Mouse (Mus musculus) CH12.LX (cell line): Measurements from ENCODE around the gene Adamtsl3. TPM values are rescaled to one million over a fixed set of nuclear protein-coding genes. Genes with fewer than 3 reads are reported as not detected.

Source experiments
- DNase-seq: peaks from one replicate; pipeline ENCODE4 v3.0.0-alpha.2; 2013; ENCODE audit errors: extremely low read depth
- H3K27ac ChIP-seq: 2 replicates; pipeline ENCODE4 v1.5.1; 2012; ENCODE audit warnings: low read depth, mild to moderate bottlenecking, control low read depth, moderate library complexity; ENCODE audit not compliant: insufficient read depth
- H3K27me3 ChIP-seq: replicated peaks from 2 replicates; pipeline ENCODE3; 2012; ENCODE audit warnings: inconsistent platforms
- H3K36me3 ChIP-seq, 2 experiments: replicated peaks in 1 of 2; 2 replicates each; pipeline versions ENCODE3 to v1.6.1; 2012; ENCODE audit warnings: inconsistent platforms in 1 of 2, low read length in 1 of 2, mild to moderate bottlenecking in 1 of 2, mixed read lengths in 1 of 2, moderate library complexity in 1 of 2; ENCODE audit not compliant: control insufficient read depth in 1 of 2, insufficient read depth in 1 of 2
- H3K4me1 ChIP-seq, 2 experiments: 2 replicates each; pipeline ENCODE4 v1.6.1; 2012; ENCODE audit warnings: inconsistent platforms in 1 of 2, moderate library complexity in 1 of 2; ENCODE audit not compliant: insufficient read depth in 2 of 2, control insufficient read depth in 1 of 2
- H3K4me2 ChIP-seq: 2 replicates; pipeline ENCODE4 v1.6.1; 2012; ENCODE audit warnings: low read depth, mild to moderate bottlenecking, control low read depth; ENCODE audit not compliant: poor library complexity, insufficient read depth, severe bottlenecking
- H3K4me3 ChIP-seq, 3 experiments: fragments of 150-350 bp in 1 of 3; sonication (generic) in 1 of 3; replicated peaks in 1 of 3; 2 replicates each; pipeline versions ENCODE3 to v1.5.1; 2011 to 2012; ENCODE audit warnings: low read depth in 2 of 3, low read length in 2 of 3, mild to moderate bottlenecking in 2 of 3, moderate library complexity in 2 of 3, control low read depth in 1 of 3, improper control_type of control experiment in 1 of 3, inconsistent platforms in 1 of 3, mixed read lengths in 1 of 3; ENCODE audit not compliant: poor library complexity in 1 of 3
- H3K79me2 ChIP-seq: replicated peaks from 2 replicates; pipeline ENCODE4 v1.6.1; 2012; ENCODE audit warnings: mild to moderate bottlenecking, moderate library complexity; ENCODE audit not compliant: control insufficient read depth, poor library complexity, insufficient read depth, severe bottlenecking; ENCODE audit errors: extremely low read depth
- H3K9ac ChIP-seq: 2 replicates; pipeline ENCODE4 v1.6.1; 2012; ENCODE audit warnings: low read depth, mild to moderate bottlenecking, control low read depth, moderate library complexity; ENCODE audit not compliant: insufficient read depth
- H3K9me3 ChIP-seq: replicated peaks from 2 replicates; pipeline ENCODE3; 2012; ENCODE audit warnings: low read length, inconsistent platforms, mixed read lengths
- BHLHE40 ChIP-seq: IDR thresholded peaks from 2 replicates; pipeline ENCODE4 v1.6.1; 2011; ENCODE audit warnings: mild to moderate bottlenecking, low read depth, low read length, improper control_type of control experiment
- CHD2 ChIP-seq: IDR thresholded peaks from 2 replicates; pipeline ENCODE4 v1.6.1; 2011; ENCODE audit warnings: low read length, improper control_type of control experiment
- ELF1 ChIP-seq: IDR thresholded peaks from 2 replicates; pipeline ENCODE4 v1.6.1; 2014; ENCODE audit warnings: low read depth, mild to moderate bottlenecking, inconsistent platforms, low read length, improper control_type of control experiment
- EP300 ChIP-seq: IDR thresholded peaks from 2 replicates; pipeline ENCODE4 v1.6.1; 2011; ENCODE audit warnings: low read length, improper control_type of control experiment
- ETS1 ChIP-seq: conservative IDR thresholded peaks from 2 replicates; pipeline ENCODE4 v1.6.1; 2012; ENCODE audit warnings: low read depth, mild to moderate bottlenecking, inconsistent platforms, low read length, improper control_type of control experiment, moderate library complexity
- GABPA ChIP-seq: IDR thresholded peaks from 2 replicates; pipeline ENCODE4 v1.6.1; 2012; ENCODE audit warnings: low read depth, low read length, improper control_type of control experiment, inconsistent platforms; ENCODE audit not compliant: insufficient replicate concordance
- IRF4 ChIP-seq: IDR thresholded peaks from 2 replicates; pipeline ENCODE4 v1.6.1; 2014; ENCODE audit warnings: low read depth, mild to moderate bottlenecking, inconsistent platforms, low read length, improper control_type of control experiment
- JUN ChIP-seq: IDR thresholded peaks from 2 replicates; pipeline ENCODE4 v1.6.1; 2011; ENCODE audit warnings: low read depth, mild to moderate bottlenecking, low read length, improper control_type of control experiment, moderate library complexity; ENCODE audit not compliant: insufficient read depth
- JUND ChIP-seq: conservative IDR thresholded peaks from 2 replicates; pipeline ENCODE4 v1.6.1; 2011; ENCODE audit warnings: low read depth, low read length, improper control_type of control experiment
- MAFK ChIP-seq: IDR thresholded peaks from 2 replicates; pipeline ENCODE4 v1.6.1; 2011; ENCODE audit warnings: low read length, improper control_type of control experiment; ENCODE audit not compliant: insufficient replicate concordance
- MAX ChIP-seq: IDR thresholded peaks from 2 replicates; pipeline ENCODE4 v1.6.1; 2011; ENCODE audit warnings: low read length, improper control_type of control experiment
- MAZ ChIP-seq: IDR thresholded peaks from 2 replicates; pipeline ENCODE4 v1.6.1; 2012; ENCODE audit warnings: low read depth, mild to moderate bottlenecking, inconsistent platforms, low read length, improper control_type of control experiment, moderate library complexity
- MXI1 ChIP-seq: IDR thresholded peaks from 2 replicates; pipeline ENCODE4 v1.6.1; 2011; ENCODE audit warnings: mild to moderate bottlenecking, low read depth, low read length, improper control_type of control experiment
- NRF1 ChIP-seq: IDR thresholded peaks from 2 replicates; pipeline ENCODE4 v1.6.1; 2014; ENCODE audit warnings: low read depth, mild to moderate bottlenecking, inconsistent platforms, low read length, improper control_type of control experiment, moderate library complexity
- PAX5 ChIP-seq: IDR thresholded peaks from 2 replicates; pipeline ENCODE4 v1.6.1; 2012; ENCODE audit warnings: low read length, inconsistent platforms, mixed read lengths
- POLR2AphosphoS2 ChIP-seq: IDR thresholded peaks from 2 replicates; pipeline ENCODE4 v1.6.1; 2011; ENCODE audit warnings: low read depth, low read length, improper control_type of control experiment
- RAD21 ChIP-seq: IDR thresholded peaks from 2 replicates; pipeline ENCODE4 v1.6.1; 2011; ENCODE audit warnings: low read depth, mild to moderate bottlenecking, low read length, improper control_type of control experiment, moderate library complexity
- RCOR1 ChIP-seq: conservative IDR thresholded peaks from 2 replicates; pipeline ENCODE4 v1.6.1; 2012; ENCODE audit warnings: low read depth, mild to moderate bottlenecking, inconsistent platforms, low read length, improper control_type of control experiment
- SMC3 ChIP-seq: IDR thresholded peaks from 2 replicates; pipeline ENCODE4 v1.6.1; 2011; ENCODE audit warnings: low read depth, low read length, improper control_type of control experiment
- TCF12 ChIP-seq: IDR thresholded peaks from 2 replicates; pipeline ENCODE4 v1.6.1; 2014; ENCODE audit warnings: low read depth, mild to moderate bottlenecking, inconsistent platforms, low read length, improper control_type of control experiment
- UBTF ChIP-seq: IDR thresholded peaks from 2 replicates; pipeline ENCODE4 v1.6.1; 2012; ENCODE audit warnings: low read depth, mild to moderate bottlenecking, inconsistent platforms, low read length, improper control_type of control experiment, moderate library complexity
- USF1 ChIP-seq: IDR thresholded peaks from 2 replicates; pipeline ENCODE4 v1.6.1; 2014; ENCODE audit warnings: low read depth, mild to moderate bottlenecking, inconsistent platforms, low read length, improper control_type of control experiment
- ZC3H11A ChIP-seq: IDR thresholded peaks from 2 replicates; pipeline ENCODE4 v1.6.1; 2012; ENCODE audit warnings: low read depth, mild to moderate bottlenecking, inconsistent platforms, low read length, improper control_type of control experiment
- ZKSCAN1 ChIP-seq: IDR thresholded peaks from 2 replicates; pipeline ENCODE4 v1.6.1; 2012; ENCODE audit warnings: low read depth, inconsistent platforms, low read length, improper control_type of control experiment, borderline replicate concordance
- ZMIZ1 ChIP-seq: IDR thresholded peaks from 2 replicates; pipeline ENCODE4 v1.6.1; 2012; ENCODE audit warnings: low read depth, mild to moderate bottlenecking, inconsistent platforms, low read length, improper control_type of control experiment
- ZNF384 ChIP-seq: IDR thresholded peaks from 2 replicates; pipeline ENCODE4 v1.6.1; 2012; ENCODE audit warnings: low read depth, low read length, improper control_type of control experiment, inconsistent platforms
- dilution Hi-C: fragments of 300-500 bp; cut with MboI; formaldehyde crosslinking; loops from 2 replicates; pipeline ENCODE4 v1.14.3; 2020; ENCODE audit warnings: low sequenced_read_pairs; ENCODE audit not compliant: extremely low pct_unique_long_range_greater_than_20kb, extremely low pct_ligation_motif_present
- in situ Hi-C: fragments of 300-500 bp; cut with MboI; formaldehyde crosslinking; loops from 3 replicates; pipeline ENCODE4 v1.14.3; 2019; ENCODE audit warnings: low sequenced_read_pairs, low pct_ligation_motif_present, low pct_unique_long_range_greater_than_20kb, mixed read lengths
- polyA plus RNA-seq: library from polyadenylated mRNA; unstranded; fragments of >175 nt; gene quantifications from 2 replicates; pipeline ENCODE4 v1.2.1, GENCODE M21; 2012; ENCODE audit warnings: low read depth; ENCODE audit not compliant: insufficient read length
- total RNA-seq, 2 experiments: library from RNA; depleted of rRNA; stranded (reverse); fragments of 300-350 nt in 1 of 2; fragments of >200 nt in 1 of 2; gene quantifications; 2 replicates each; pipeline ENCODE4 v1.2.3; 2012 to 2014

The Adamtsl3 gene
- total and polyA plus RNA-seq, 3 experiments, result not detected

- no peaks in the 10 kb centered on the region for H3K79me2 ChIP-seq
- no peak for TF ChIP-seq EP300
- TF ChIP-seq IRF4, result no peak
- no peak for TF ChIP-seq SMC3
- no peak for TF ChIP-seq ZC3H11A
- TF ChIP-seq MAFK, result no peak
- TF ChIP-seq NRF1, result no peak
- TF ChIP-seq JUND, result no peak
- TF ChIP-seq ELF1, result no peak
- no peak for TF ChIP-seq MAX
- no peak for TF ChIP-seq PAX5
- TF ChIP-seq JUN, result no peak
- TF ChIP-seq ETS1, result no peak
- DNase-seq, result no peak
- H3K4me1 ChIP-seq, result no peaks in the 10 kb centered on the region
- H3K9ac ChIP-seq, result no peak overlapping the region
- no peaks in the 10 kb centered on the region for H3K9me3 ChIP-seq
- H3K4me3 ChIP-seq, result no peak overlapping the region
- H3K27ac ChIP-seq, result no peak overlapping the region
- no peaks in the 10 kb centered on the region for H3K27me3 ChIP-seq
- dilution Hi-C loops (no loop called here), in situ Hi-C loops (no loop called here)
- no peaks in the 10 kb centered on the region for H3K36me3 ChIP-seq
- H3K4me2 ChIP-seq, result no peak overlapping the region
Observed at GRCm38 (mm10) chr7:82429447-82429846, 94.0 kb downstream of the Adamtsl3 start.

- in situ Hi-C loops, result no loop called here
Observed at GRCm38 (mm10) chr7:82431572-82431971, 96.1 kb downstream of the Adamtsl3 start.

GRCm38 (mm10) chr7:82433226-82433625, 97.7 kb downstream of the Adamtsl3 start:
- Histone ChIP-seq H3K27ac (no peak overlapping the region), H3K9me3 (no peaks in the 10 kb centered on the region), H3K4me3 (no peak overlapping the region), H3K4me2 (no peak overlapping the region), H3K27me3 (peaks cover 1% of the 10 kb centered on the region)
- dilution Hi-C loops (no loop called here), in situ Hi-C loops (no loop called here)
- DNase-seq, result no peak
- TF ChIP-seq RAD21, result no peak
- no peak for TF ChIP-seq ZKSCAN1
- no peak for TF ChIP-seq NRF1
- no peak for TF ChIP-seq MAZ
- no peak for TF ChIP-seq MAX
- no peak for TF ChIP-seq BHLHE40
- TF ChIP-seq RCOR1, result no peak
- TF ChIP-seq MXI1, result no peak
- TF ChIP-seq ZNF384, result no peak
- TF ChIP-seq USF1, result no peak
- TF ChIP-seq SMC3, result no peak
- no peak for TF ChIP-seq EP300
- no peak for TF ChIP-seq GABPA
- TF ChIP-seq JUN, result no peak
- TF ChIP-seq JUND, result no peak
- no peak for TF ChIP-seq ZMIZ1
- TF ChIP-seq TCF12, result no peak
- TF ChIP-seq, all 38 proteins: peak for 0
- Histone ChIP-seq H3K4me1 (no peaks in the 10 kb centered on the region), H3K36me3 (no peaks in the 10 kb centered on the region), H3K9ac (no peak overlapping the region), H3K79me2 (no peaks in the 10 kb centered on the region)

More at GRCm38 (mm10) chr7:82431572-82431971, 96.1 kb downstream of the Adamtsl3 start:
- no peaks in the 10 kb centered on the region for H3K9me3 ChIP-seq
- peaks cover 1% of the 10 kb centered on the region for H3K27me3 ChIP-seq
- H3K36me3 ChIP-seq, result no peaks in the 10 kb centered on the region
- H3K79me2 ChIP-seq, result no peaks in the 10 kb centered on the region
- H3K4me2 ChIP-seq, result no peak overlapping the region
- dilution Hi-C loops, result no loop called here
- TF ChIP-seq UBTF (no peak), JUND (no peak), ZMIZ1 (no peak), RAD21 (no peak), ETS1 (no peak), CHD2 (no peak), POLR2AphosphoS2 (no peak)
- H3K4me3 ChIP-seq, result no peak overlapping the region
- no peak overlapping the region for H3K27ac ChIP-seq
- no peaks in the 10 kb centered on the region for H3K4me1 ChIP-seq
- no peak for DNase-seq
- H3K9ac ChIP-seq, result no peak overlapping the region
